Mouse (Mus musculus) left cerebral cortex, postnatal 36 days (tissue): ENCODE measurements at regions not wholly inside any gene's neighbourhood (a gene's known extent, or its start where the extent isn't known, plus 50 kb on each side); places are given as distances from the start of the nearest gene placed in this dataset.

Source experiments
- DNase-seq, 2 experiments: peaks; one replicate each; pipeline ENCODE4 v3.0.0; 2021 to 2022; ENCODE audit warnings: low spot score in 2 of 2, mixed read lengths in 1 of 2
- intact Hi-C: fragments of 180-260 bp; cut with DNase I; formaldehyde crosslinking; loops from one replicate; pipeline ENCODE4 v1.15.1; 2025

DNA sequence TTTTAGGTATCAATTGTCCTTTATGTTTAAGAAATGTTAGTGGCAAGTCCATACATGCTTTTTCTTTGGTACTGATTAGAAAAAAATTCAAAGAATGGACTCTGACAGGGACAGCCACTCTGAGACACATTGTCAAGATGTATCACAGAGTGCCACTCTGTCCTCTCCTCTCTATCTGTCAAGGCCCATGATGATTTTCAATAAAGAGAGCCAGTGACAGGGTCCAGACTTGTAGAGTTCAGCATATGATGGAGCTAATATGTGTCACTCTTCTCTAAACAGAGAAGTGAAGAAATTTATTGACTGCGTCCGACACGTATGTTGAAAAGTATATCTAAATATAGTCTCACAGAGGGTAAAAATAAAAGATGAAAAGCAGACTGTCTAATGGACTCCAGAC is 672.2 kb upstream of the 4930452B06Rik start:
- intact Hi-C loops: no loop called here
- DNase-seq: no peak

DNA sequence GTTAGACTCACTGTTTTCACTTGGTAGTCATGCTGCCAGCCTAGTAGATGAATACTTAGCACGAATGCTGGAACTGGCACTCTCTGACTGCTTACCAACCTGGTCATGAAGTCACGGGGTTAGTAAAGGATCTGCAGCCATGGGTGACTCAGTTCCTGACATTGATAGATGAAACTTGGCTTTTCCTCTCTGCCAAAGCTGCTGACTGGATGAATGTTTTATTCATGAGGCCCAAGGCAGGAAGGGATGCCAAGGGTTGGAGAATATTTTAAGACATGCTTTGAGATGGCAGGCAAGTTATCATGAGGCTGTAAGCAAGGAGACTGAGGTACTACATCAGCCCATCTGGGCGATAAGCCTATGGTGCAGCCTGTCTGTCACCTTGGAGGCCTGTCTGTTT is 671.1 kb upstream of the 4930452B06Rik start:
- intact Hi-C loops: no loop called here
- DNase-seq: no peak

DNA sequence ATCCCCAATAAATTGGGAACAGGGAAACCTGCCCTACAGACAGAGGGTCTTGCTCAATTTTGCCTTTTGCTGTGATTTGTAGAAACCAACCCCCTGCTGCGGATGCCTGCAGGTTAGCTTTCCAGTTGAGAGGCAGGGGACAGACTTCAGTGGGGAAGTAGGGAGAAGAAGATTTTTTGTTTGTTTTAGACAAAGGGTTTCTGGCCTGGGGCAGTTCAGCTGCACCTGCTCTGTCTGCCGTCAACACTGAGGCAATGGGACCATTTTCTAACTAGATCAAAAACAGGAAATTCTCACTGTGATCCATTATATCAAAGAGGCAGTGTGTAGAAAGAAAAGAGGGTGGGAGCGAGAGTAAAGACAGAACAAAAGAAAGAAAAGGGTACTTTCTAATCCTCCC is 665.6 kb upstream of the 4930452B06Rik start:
- no peak for DNase-seq
- intact Hi-C loops: no loop called here

DNA sequence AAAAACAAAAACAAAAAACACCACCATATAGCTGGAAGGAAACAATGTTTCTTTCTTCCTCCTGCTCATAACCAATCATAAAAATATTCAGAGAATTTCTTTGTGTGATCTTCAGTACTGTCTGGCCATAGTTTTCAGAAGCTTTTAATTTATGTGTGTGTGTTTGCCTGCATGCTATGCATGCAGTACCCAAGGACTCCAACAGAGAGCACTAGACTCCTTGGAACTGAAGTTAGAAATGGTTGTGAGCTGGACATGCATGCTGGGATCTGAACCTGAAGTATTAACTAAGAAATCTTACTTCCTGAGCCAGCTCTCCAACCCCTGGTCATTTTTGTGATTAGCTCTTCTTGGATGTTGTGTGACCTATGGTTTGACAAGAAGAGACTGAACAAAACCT is 664.7 kb upstream of the 4930452B06Rik start:
- intact Hi-C loops: no loop called here
- DNase-seq: no peak

DNA sequence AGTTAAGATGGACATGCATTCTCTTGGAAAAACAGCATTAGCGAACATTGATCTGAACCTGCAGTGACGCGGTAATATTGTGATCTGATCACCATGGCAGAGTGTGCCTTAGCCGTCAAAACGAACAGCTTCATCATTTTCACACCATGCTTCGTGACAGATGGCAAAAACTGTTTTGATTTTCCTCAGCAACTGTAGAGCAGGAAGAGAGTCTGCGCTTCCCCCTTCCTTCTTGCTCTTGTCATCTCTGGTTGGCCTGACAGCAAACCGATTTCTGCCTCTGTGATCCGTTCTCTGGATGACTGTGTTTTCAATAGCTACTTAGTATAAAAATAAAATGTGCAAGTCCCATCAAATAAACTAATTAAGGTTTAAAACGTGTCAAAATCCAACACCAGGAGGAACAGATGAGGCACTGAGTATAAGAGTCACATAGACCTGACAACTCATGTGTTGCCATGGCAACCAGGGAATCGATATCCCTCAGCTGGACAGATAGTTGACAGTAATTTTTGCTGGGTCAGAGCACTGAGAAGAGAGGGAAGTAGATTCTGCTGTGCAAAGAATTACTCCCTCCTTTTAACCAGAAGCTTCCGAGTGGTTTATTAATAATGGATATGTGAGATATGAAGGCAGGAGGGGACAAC is 663.9 kb upstream of the 4930452B06Rik start:
- DNase-seq: no peak
- intact Hi-C loops: no loop called here

DNA sequence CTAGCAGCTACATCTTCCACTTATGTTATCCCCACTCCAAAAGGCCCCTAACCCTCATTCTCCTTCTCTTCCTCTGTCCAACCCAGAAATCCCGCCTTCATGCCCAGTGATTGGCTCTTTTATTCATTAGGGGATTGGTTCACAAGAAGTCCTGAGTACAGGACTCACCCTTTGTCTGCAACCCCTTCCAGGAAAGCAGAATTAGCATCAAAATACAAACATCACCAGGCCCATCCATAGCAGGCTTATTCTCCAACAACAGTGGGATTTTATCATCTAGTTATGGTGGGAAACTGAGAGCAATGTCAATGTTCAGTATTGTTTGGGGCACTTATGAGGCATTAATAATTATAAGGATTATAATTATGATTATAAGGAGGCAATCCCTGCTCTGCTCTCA is 661.3 kb upstream of the 4930452B06Rik start:
- intact Hi-C loops: no loop called here
- DNase-seq: no peak

DNA sequence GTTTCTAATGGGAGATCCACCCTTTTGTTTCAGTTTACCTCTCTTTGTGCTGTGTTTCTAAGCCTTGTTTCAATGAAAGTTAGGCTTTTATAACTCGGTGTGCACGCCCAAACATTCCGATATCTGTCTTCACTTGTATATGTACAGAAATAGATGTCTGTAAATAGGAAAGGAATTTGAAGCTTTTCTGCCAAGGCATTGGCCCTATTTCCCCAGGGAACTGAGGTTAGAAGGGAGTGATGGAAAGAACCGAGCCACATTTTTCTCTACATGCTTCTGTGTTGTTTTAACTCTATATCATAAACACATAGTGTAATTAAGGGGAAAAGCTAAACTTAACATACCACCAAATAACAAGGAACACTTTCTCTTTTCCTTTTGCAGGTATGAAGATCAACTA is 653.8 kb upstream of the 4930452B06Rik start:
- no peak for DNase-seq
- intact Hi-C loops: no loop called here

DNA sequence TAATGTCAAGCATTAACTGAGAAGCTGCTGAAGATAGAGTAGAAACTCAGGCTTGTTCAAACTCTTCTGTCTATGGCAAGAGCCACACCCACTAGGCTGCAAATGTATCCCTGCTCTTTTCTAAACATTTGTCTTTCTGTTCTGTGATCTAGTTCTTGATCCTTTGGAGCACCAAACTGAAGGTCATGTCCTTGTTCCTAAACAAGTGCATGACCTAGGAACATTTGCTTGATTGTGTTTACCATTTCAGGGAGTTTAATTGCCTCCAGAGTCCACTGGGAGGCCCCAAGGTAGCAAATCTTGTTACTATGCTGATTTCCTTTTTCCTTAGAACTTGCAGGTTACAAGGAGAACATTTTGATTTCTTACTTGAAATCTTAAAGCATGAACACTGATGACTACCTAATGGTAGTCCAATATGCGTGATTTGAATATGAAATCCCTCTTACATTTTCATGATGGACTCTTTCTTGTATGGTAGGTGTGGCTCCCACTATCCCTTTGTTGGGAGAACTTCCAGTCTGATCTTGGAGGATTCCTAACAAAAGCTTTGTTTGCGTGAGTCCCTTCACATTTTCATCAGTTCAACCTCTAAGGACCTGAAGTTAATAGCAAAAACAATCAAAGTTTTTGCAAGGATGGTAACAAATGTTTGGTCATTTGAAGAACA is 652.9 kb upstream of the 4930452B06Rik start:
- intact Hi-C loops: no loop called here
- no peak for DNase-seq

DNA sequence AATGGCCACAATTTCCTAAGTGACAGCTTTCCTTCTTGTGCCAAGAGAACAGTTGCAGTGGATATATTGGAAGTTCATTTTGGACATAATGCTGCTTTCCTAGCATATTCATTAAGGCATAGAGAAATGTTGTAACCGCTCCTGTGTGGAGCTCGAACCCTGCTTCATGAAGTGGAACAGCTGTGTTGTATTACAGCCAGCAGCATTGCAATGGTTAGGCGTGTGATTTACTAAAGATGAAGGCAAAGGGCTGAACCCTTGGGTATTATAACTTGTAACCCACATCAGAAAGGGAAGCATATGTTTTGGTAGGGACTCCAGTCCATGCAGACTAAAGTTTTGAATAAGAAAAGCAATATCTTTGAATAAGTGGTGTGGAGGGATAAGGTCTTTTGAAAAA is 649.2 kb upstream of the 4930452B06Rik start:
- intact Hi-C loops: no loop called here
- DNase-seq: no peak

DNA sequence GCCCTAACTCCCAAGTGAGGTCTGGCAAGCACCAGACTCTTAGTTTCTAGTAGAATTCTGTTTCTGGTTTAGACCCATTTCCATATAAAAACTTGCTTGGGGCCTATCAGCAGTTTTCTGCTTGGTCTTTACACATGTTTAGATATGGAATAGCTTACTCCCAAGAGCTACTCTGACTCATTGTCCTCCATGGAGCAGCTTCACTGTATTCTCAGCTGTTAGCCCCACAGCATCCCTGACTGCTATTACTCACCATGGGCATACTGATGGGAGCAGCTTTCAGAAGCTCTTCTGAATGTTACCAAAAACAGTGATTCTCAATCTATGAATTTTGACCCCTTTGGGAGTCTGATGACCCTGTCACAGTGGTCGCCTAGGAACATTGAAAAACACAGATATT is 630.1 kb upstream of the 4930452B06Rik start:
- intact Hi-C loops: no loop called here
- DNase-seq: no peak

DNA sequence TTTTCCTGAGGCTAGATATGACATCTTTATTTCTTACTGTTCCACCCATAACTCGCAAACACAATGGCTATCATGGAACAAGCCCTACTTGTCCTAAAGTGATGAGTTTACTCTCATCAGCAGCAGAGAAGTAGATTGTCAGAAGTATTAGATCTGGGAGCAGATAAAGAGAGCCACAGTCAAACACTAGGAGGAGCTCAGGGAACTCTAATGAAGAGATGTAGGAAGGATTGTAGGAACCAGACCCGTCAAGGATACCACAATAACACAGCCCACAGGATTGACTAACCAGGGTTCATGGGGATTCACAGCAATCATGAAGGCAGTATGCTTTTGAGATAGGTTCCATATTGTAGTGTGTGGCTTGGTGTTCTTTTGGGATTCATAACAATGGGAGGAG is 628.5 kb upstream of the 4930452B06Rik start:
- DNase-seq: no peak

DNA sequence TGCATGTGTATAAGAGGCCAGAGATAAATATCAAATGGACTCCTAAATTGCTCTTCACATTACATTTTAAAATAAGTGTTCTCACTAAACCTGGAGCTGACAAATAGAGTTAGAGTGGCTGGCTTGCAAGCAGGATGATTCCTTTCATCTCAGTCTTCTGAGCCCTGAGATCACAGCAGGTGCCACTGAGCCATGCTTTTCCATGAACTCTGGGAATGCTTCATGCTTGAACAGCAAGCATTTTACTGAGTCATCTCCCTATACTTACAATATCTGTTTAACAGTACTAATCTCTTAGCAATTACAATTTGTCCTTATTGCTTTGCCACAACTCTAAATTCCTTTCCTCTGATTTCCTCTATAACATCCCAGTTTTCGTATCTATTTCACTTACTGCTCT is 622.1 kb upstream of the 4930452B06Rik start:
- intact Hi-C loops: no loop called here
- DNase-seq: no peak

More for the DNA sequence above, 628.5 kb upstream of the 4930452B06Rik start:
- intact Hi-C loops: no loop called here

DNA sequence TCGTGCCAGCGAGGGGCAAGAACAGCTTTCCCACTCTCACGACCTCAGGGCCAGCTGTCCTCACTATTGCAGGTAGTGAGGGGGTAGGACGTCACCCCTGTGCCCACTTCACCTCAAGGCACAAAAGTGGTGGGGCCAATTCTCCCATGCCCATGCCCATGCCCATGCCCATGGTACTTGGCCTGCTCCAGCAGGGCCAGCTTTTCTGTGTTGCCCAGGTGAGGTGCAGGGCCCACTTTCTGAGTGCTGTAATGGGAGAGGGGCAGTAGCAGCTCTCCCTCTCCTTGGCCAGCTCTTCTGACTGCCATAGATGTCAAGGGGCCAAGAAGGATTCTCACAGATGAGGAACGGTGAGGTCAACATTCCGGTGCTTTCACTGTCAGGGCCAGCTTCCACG is 619.6 kb upstream of the 4930452B06Rik start:
- intact Hi-C loops: no loop called here
- DNase-seq: no peak

DNA sequence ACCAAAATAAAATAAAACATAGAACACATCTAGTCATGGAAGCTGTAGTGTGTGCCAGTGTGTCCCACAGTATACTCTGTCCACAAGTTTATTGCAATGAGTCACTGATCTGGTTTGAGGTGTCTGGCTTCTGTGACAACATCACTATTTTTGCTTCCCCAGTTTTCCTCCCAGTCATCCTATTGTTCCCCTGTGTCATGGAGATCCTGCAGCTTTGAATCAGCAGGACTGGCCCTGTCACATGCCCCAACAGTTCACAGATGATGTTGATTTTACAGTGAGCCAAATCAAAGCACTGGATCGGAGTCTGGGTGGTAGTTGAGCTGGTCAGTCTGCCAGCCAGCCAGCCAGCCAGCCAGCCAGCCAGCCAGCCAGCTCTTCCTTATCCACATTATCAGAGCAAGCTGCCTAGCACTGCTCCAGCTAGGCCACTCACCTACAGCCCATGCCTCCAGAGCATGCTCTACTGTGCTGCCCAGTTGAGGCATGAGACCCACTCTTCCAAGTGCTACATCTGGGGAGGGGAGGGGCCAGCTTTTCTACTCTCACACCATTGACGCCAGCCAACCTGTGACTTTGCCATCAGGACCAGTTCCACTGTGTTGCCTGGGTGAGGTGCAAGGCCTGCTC is 619.1 kb upstream of the 4930452B06Rik start:
- no peak for DNase-seq
- intact Hi-C loops: no loop called here

DNA sequence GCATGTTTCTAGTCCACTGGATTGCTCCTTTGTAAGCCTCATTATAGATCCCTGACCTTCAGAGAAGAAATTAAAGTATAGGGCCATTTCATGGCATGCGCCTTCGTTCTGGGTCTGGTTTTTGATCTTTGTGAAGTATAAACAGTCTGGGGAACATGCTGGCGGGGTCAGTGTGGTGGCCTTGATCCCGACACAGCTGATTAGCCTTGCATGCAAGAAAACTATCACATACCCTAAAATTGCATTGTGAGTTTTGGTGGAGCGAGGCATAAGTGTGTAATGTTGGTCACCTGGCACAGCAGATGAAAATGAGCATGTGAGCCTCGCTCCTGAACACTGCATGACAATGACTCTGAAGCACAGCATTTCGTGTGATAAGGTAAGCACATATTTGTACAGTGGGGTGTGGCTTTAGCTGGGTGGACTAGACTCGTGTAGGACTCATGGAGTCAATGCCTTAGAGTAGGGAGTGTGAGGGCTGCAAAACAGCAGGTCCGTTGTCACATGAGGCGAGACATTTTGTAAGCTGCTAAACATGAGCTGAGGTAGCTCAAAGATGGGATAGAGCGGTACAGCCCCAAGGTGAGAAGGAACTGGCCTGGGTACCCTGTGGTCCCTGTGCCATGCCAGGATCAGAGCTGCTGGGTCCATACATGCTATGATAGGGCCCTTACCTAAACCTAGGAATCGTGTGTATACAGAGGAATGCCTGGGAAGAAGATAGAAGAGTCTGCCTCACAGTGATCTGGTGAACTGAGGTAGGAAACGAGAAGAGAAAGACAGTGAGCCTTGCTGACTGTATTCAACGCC is 601.4 kb upstream of the 4930452B06Rik start:
- no peak for DNase-seq
- intact Hi-C loops: no loop called here

DNA sequence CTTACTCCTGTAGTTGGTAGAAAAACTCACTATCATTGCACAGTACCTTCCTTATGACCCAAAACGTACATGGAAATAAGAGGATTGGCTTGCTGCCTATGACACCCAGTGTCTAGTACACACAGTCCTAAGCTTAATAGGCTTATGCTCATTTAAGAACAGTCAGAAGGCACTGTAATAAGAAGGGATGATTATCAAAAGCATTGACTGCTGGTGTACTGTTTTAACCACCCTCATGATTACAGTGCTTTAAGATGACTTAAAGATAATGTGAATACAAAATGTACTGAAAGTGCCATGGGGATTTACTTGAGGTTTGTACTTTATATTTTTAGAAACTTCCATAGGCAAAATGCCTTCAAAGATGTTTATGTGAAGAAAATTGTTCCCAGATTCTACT is 586.0 kb upstream of the 4930452B06Rik start:
- intact Hi-C loops: no loop called here
- no peak for DNase-seq

DNA sequence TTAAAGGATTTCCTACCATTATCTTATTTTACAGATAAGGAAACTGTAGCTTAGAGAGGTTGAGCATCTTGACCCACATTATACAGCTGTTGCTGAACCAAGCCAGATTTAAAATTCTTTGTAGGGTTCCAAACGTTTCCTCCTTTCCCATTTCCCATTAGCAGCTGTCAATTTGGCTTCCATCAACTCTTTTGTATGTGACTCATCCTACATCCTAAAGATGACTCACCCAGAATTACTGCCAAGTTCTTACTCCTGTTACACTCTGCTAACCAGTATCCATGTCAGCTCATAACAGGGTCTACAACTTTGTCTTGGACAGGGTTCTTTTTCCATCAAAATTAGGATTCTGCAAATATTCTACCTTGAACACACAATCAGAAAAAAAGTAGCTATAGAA is 579.2 kb upstream of the 4930452B06Rik start:
- intact Hi-C loops: no loop called here
- DNase-seq: no peak

DNA sequence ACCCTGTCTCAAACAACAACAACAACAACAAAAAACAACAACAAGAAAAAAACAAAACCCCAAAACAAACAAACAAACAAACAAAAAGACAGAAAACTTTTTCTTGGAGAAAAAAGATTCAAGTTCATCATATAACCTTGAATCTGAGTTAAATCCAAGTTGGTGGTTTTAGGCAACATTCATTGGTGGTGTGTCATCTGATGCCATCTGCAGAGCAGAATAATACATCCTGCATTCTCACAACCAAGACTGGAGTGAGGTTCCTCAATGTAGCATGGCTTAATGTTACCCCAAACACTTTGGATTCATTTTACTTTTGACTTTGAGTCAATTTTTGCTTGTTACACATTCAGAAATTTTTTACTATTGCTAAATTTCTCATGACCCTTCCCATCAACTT is 577.3 kb upstream of the 4930452B06Rik start:
- intact Hi-C loops: no loop called here
- no peak for DNase-seq

DNA sequence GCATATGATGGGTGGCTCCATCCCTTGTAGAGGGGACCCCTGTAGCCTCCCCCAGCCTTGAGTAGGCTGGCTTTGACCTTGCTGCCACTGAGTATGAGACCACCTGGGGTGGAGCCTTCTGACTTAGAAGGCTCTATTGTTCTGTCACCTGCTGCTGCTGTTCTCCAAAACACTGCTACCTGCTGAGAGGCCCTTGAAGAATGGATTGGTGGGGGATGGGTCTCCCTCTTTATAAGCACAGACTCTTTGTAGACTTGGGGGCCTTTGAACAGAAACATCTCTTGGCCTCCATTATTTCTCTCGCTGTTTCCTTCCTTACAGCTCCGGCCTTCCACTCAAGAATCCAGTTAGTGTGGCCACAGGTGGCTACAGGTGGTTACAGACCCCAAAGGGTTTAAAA is 576.1 kb upstream of the 4930452B06Rik start:
- DNase-seq: no peak
- intact Hi-C loops: no loop called here

DNA sequence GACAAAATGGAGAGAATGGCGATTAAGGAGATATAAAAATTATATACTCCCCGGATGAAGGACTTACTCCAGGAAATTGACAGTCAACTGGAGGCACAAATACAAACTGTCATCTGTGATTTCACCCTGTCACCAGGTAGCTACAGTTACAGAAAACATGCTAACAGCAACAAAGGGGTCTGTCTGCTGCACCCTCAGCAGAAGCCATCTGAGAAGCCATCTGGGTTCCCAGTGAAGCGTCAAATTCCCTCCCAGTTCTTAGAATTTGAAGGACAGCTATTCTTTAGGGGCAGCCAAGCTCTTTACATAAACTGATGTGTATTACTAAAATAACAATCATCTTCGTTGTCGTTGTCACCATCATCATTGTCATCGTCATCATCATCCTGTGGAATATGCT is 561.6 kb upstream of the 4930452B06Rik start:
- intact Hi-C loops: no loop called here
- no peak for DNase-seq

DNA sequence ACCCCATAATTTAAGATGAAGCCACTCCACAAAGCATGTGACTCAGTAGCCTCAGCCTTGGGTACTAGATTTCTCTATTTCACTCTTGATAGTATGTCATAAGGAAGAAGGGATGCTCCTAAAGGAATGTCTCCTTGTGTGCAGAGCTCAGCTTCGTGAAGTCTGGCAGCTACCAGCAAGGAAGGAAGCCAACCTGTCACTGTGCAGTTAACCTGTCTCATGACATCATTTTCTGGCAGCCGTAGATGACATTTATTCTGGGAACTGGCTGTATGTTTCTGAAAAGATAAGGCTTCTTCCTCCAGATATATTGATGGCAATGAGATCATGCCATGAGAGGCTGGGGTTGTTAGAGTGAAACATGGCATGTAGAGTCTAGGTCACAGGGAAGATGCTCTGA is 534.2 kb upstream of the 4930452B06Rik start:
- intact Hi-C loops: no loop called here
- no peak for DNase-seq
